Mouse (Mus musculus) left cerebral cortex, postnatal 25 days (tissue): ENCODE results near the gene Pdss2. TPM values are rescaled to one million over a fixed set of nuclear protein-coding genes. Genes with fewer than 3 reads are reported as not detected.

ENCODE experiments used
- DNase-seq, 2 experiments: peaks; one replicate each; pipeline ENCODE4 v3.0.0; 2022; ENCODE audit warnings: low spot score in 2 of 2, mixed read lengths in 1 of 2
- intact Hi-C: fragments of 180-260 bp; cut with DNase I; formaldehyde crosslinking; loops from one replicate; pipeline ENCODE4 v1.15.1; 2025
- total RNA-seq, 2 experiments: library from RNA; stranded (reverse); gene quantifications; 2 replicates each; pipeline ENCODE4 v1.2.3; 2021

The Pdss2 gene
- total RNA-seq, 2 experiments from 2014 or later = 14.8 to 15.7 TPM

DNA sequence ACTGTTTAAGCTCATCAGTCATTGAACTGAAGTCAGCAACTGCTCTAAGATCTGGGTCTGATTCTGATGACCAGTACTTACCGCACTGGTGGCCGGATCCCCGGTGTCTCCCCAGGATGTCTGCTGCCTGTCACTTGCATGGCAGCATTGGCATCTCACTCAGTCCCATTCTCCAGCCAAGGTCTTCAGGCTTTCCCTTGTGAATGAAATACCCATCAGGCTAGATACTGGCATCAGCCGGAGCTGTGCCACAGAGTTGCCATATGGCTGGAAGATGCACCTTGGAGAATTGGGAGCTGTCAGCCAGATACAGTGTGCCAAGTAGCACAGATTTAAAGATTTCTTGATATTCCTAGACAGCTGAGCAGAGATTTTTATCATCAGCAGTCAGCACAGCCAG is 281.3 kb downstream of the Pdss2 start:
- intact Hi-C loops = no loop called here

DNA sequence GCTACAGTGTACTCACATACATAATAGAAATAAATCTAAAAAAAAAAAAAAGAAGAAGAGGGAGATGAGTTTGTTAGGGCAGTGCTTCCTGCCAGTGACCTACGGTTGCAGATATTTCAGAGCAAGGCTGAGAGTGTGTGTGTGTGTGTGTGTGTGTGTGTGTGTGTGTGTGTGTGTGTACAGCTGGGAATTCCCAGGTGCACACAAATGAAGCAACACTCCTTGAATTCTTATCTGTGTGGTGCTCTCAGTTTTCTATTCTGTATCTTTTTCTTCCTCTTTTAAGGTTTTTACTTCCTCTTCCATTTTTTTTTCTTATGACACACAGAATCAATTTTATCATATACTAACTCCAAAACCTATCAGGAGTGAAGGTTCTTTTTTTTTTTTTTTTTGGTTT is 283.0 kb downstream of the Pdss2 start:
- intact Hi-C loops = no loop called here

More for the DNA sequence above, 281.3 kb downstream of the Pdss2 start:
- DNase-seq = no peak

DNA sequence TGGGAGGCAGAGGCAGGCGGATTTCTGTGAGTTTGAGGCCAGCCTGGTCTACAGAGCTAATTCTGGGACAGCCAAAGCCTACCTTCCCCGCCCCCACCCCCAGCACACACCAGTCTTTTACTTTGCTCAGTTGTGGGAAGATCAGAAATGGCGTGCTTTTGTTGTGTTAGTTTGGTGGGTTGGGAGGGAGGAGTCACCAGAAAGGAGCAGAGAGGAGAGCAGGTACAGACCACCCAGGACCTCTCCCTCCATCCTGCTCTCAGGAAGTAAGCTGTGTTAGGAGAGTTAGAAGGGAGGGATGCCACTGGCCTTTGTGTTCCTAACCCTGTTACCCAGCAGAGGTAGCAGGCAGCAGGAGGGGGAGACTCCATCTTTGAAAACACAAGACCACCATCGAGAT is 285.8 kb downstream of the Pdss2 start:
- no peak for DNase-seq
- intact Hi-C loops = no loop called here

More for the DNA sequence above, 283.0 kb downstream of the Pdss2 start:
- DNase-seq = no peak

DNA sequence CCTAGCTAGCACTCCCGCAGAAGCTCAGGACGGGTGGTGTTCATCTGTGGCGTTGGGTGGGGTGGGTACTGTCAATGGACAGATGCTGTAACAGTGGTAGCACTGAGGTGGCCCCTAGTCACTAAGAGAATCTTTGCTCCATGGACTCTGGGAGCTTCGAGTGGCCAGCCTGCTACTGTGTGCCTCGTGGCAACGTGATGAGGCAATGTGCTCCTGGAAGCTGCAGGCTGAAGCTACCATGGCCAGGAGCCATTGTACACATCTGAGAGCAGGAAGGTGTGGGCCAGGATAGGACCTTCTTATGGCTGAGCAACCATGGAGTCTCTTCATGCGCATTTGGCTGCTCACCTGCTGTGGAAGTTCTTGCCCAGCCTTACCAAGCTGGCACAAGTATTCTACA is 287.9 kb downstream of the Pdss2 start:
- intact Hi-C loops = no loop called here
- no peak for DNase-seq

DNA sequence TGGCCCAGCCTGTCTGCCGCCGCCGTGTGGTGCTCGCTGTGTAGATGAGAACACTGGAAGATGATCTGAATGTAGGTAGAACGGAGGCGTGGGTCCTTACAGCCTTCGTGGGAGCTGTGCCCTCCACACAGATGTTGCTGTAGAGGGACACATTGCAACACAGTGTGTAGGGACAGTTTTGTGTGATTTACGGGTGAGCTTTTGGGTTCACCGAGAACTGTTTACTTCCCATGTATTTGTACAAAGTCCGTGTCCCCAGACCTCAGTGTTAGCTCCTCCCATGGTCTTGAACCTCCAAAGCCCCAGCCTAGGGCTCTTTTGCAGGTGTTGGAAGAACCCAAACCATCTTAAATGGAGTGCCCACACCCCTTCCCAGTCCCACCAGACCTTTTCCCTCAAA is 291.7 kb downstream of the Pdss2 start:
- intact Hi-C loops = no loop called here
- DNase-seq = no peak

Other genes with a start within 250 kb of the Pdss2 start
- 10 to 100 TPM; 71.3 to 84.9 TPM for gene Sobp, start 47.0 kb upstream of the Pdss2 start, total RNA-seq
- gene 9030612E09Rik, start 46.8 kb upstream of the Pdss2 start, total RNA-seq = 1 to 10 TPM; 1.7 to 2.4 TPM